Mouse (Mus musculus) stomach, embryonic 14.5 days (tissue): ENCODE data around the gene Cox7b. TPM values are rescaled to one million over a fixed set of nuclear protein-coding genes. Genes with fewer than 3 reads are reported as not detected.

Experiments used
- ATAC-seq: fragments of 200-750 bp; cut with Nextera tagmentation; 2 replicates; pipeline ENCODE4 v1.8.0; 2017; ENCODE audit warnings: low read depth, moderate TSS enrichment; ENCODE audit not compliant: insufficient number of reproducible peaks, insufficient read depth, low FRiP score
- H3K27ac ChIP-seq: fragments of 300-500 bp; sonication (generic); 2 replicates; pipeline ENCODE4 v1.5.1; 2014; ENCODE audit warnings: mild to moderate bottlenecking, low read length, moderate library complexity, mixed read lengths
- H3K27me3 ChIP-seq: fragments of 300-500 bp; sonication (generic); 2 replicates; pipeline ENCODE4 v1.6.1; 2014; ENCODE audit warnings: low read length, control low read depth, mixed read lengths; ENCODE audit not compliant: control insufficient read depth, insufficient read depth
- H3K36me3 ChIP-seq: fragments of 300-500 bp; sonication (generic); 2 replicates; pipeline ENCODE4 v1.6.1; 2014; ENCODE audit warnings: mild to moderate bottlenecking, control low read depth, low read length, moderate library complexity, mixed read lengths; ENCODE audit not compliant: control insufficient read depth, insufficient read depth
- H3K4me1 ChIP-seq: fragments of 300-500 bp; sonication (generic); 2 replicates; pipeline ENCODE4 v1.6.1; 2014; ENCODE audit warnings: low read length, control low read depth, mixed read lengths; ENCODE audit not compliant: control insufficient read depth, insufficient read depth
- H3K4me2 ChIP-seq: fragments of 300-500 bp; sonication (generic); replicated peaks from 2 replicates; pipeline ENCODE4 v1.6.1; 2014; ENCODE audit warnings: low read depth, low read length, control low read depth
- H3K4me3 ChIP-seq: fragments of 300-500 bp; sonication (generic); 2 replicates; pipeline ENCODE4 v1.5.1; 2014; ENCODE audit warnings: low read depth, low read length, control low read depth
- H3K9ac ChIP-seq: fragments of 300-500 bp; sonication (generic); replicated peaks from 2 replicates; pipeline ENCODE4 v1.6.1; 2014; ENCODE audit warnings: low read depth, mild to moderate bottlenecking, control low read depth, low read length, moderate library complexity, mixed read lengths
- H3K9me3 ChIP-seq: fragments of 300-500 bp; sonication (generic); 2 replicates; pipeline ENCODE4 v1.6.1; 2016; ENCODE audit warnings: low read depth, low read length, control low read depth; ENCODE audit not compliant: control insufficient read depth
- WGBS: fragments of 180-500 bp; shearing (Covaris S2); extraction: QIAGEN DNeasy Blood & Tissue Kit; methylation state at CpG from one replicate; pipeline ENCODE4 v1.1.7; 2014; 5-methylcytosine and 5-hydroxymethylcytosine counted together
- polyA plus RNA-seq: library from polyadenylated mRNA; unstranded; fragments of >200 nt; fragmentation: Nextera tagmentation; extraction: Ambion mirVana; gene quantifications from 2 replicates; pipeline ENCODE4 v1.2.1, GENCODE M21; 2014

Gene Cox7b
- polyA plus RNA-seq, 1 experiment from 2014 or later: 401 TPM

DNA sequence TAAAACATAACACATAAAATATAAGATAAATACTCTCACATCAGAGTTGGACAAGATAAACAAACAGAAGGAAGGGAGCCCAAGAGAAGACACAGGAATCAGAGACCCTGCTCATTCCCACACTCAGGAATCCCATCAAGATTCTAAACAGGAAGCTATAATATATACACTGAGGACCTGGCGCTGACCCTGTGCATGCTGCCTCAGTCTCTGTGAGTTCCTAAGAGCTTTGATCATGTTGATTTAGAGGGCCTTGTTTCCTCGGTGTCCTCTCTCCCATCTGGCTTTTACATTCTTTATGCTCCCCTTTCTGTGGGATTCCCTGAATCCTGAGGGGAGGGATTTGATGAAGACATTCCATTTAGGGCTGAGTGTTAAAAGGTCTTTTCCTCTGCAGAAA, 30.0 kb downstream of the Cox7b start:
- H3K4me3 ChIP-seq: no peak overlapping the region
- H3K36me3 ChIP-seq: no peaks in the 10 kb centered on the region
- H3K9me3 ChIP-seq: no peaks in the 10 kb centered on the region
- H3K27me3 ChIP-seq: no peaks in the 10 kb centered on the region
- H3K4me2 ChIP-seq: peak overlapping the region; percentile 18; the same call in 1 of the 2 replicates
- H3K27ac ChIP-seq: peak overlapping the region; percentile 75; the same call in 1 of the 2 replicates
- peaks cover 15% of the 10 kb centered on the region; the same call in 1 of the 2 replicates for H3K4me1 ChIP-seq
- peak; percentile 77; the same call in 1 of the 2 replicates for ATAC-seq
- no peak overlapping the region for H3K9ac ChIP-seq
- 30% methylated on average over 2 of the region's 2 CpGs for WGBS

DNA sequence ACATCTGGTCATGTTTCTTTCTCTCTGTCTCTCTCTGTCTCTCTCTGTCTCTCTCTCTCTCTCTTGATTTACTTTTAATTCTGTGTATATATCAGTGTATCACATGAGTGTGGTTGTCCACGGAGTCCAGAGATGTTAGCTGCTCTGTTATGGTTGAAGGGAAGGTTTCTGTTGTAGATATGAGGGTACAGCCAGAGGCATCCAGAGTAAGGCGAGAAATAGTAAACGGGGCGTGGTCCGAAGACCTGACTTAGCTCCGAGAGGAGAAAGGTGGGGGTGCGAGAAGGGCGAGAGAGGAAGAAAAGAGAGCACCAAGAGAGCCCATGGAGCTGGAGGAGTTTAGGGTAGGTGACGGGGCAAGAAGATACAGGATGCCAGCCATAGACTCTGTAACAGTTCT, 30.4 kb downstream of the Cox7b start:
- Histone ChIP-seq H3K4me1 (peaks cover 15% of the 10 kb centered on the region; the same call in 1 of the 2 replicates), H3K36me3 (no peaks in the 10 kb centered on the region), H3K9ac (no peak overlapping the region), H3K27ac (peak overlapping the region; percentile 75; the same call in 1 of the 2 replicates), H3K4me3 (no peak overlapping the region), H3K4me2 (peak overlapping the region; percentile 18), H3K9me3 (no peaks in the 10 kb centered on the region), H3K27me3 (no peaks in the 10 kb centered on the region)
- ATAC-seq: no peak
- WGBS: 56% methylated on average over 9 of the region's 9 CpGs

DNA sequence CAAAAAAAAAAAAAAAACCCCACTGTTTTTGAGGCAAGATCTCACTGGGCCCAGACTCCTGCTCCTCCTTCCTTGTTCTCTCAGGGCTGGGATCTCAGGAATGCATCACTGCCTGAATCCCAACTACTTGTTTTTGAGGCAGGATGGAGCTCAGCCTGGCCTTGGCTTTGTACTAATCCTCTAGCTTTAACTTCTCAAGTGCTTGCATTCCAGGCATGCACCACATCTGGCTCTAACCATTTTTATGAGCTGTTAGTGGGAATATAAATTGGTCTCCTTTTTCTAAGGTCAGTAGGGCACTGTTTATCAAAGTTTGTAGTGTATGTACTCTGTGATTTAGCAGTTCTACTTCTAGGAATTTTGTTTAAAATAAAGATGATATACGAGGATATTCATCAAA, 32.7 kb downstream of the Cox7b start:
- no peak overlapping the region for H3K27ac ChIP-seq
- H3K9ac ChIP-seq: no peak overlapping the region
- H3K4me1 ChIP-seq: peaks cover 13% of the 10 kb centered on the region; the same call in 1 of the 2 replicates
- H3K9me3 ChIP-seq: no peaks in the 10 kb centered on the region
- H3K4me3 ChIP-seq: no peak overlapping the region
- H3K27me3 ChIP-seq: no peaks in the 10 kb centered on the region
- no peaks in the 10 kb centered on the region for H3K36me3 ChIP-seq
- WGBS: 38% methylated on average over 1 of the region's 1 CpGs
- no peak overlapping the region for H3K4me2 ChIP-seq
- no peak for ATAC-seq

Other genes with a start within 250 kb of the Cox7b start
- gene Atrx, start 86.3 kb upstream of the Cox7b start, polyA plus RNA-seq: 223 and 224 TPM in 2 replicates
- 68.6 and 73.6 TPM in 2 replicates for gene Magt1, start 3.8 kb upstream of the Cox7b start, polyA plus RNA-seq
- 39.3 and 40.2 TPM in 2 replicates for gene Atp7a, start 11.6 kb downstream of the Cox7b start, polyA plus RNA-seq
- 0.65 and 1.4 TPM in 2 replicates for gene Tlr13, start 127.5 kb downstream of the Cox7b start, polyA plus RNA-seq
- 345 and 357 TPM in 2 replicates for gene Pgk1, start 171.4 kb downstream of the Cox7b start, polyA plus RNA-seq
- gene Taf9b, start 205.5 kb downstream of the Cox7b start, polyA plus RNA-seq: 13.7 and 15.0 TPM in 2 replicates
- not detected in 2 replicates for gene Fnd3c2, start 239.7 kb downstream of the Cox7b start, polyA plus RNA-seq